Comparison of ENCODE assay signal across 8 mouse cellular contexts in the genomic region with DNA sequence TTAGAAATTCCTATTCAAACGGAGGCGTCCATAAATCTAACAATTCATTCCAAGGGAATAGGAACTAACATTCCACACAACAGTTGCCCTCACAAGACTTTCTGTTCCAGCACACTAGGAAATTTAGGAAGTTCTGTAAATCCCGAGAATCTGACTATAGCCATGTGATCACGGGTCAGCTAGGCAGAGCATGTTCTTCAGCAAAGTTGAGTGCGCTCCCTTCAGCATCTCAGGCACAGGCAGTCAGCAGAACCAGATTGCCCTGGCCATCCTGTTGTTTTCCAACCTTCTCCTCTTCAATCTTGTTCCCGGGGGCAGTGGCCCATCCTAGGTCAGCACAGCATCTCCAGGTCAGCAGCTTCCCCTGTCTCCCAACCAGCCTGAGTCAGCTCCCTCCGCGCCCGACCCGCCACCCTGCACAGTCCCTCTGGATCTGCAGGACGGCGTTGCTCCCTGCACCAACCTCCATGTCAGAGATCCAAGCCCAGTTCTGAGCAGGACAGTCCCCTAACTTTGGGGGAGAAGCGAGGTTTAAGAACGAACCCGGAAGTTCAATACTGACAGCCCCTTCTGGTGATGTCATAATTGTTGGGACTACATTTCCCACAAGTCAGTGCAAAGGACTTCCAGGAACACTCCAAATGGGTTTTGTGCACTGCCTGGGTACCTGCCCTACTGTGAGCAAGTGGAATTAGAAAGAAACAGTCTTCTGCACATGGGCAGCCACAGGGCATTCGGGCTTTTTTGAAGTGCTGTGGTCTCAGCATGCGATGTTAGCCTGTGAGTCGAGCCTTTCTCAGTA. TPM values are rescaled to one million over a fixed set of nuclear protein-coding genes. Genes with fewer than 3 reads are reported as not detected.
DNase-seq lines count a peak whose midpoint lies in the region; ATAC-seq and TF ChIP-seq lines count a peak whose summit lies in the region.

No protein-coding gene starts in this region.

- WGBS in forebrain, embryonic 15.5 days, result 9% methylated on average over 18 of the region's 18 CpGs
- 6% methylated on average over 18 of the region's 18 CpGs for WGBS in liver, postnatal 0 days (ENCODE audit: insufficient replicate concordance)
- WGBS in neural tube, embryonic 13.5 days, result 9% methylated on average over 18 of the region's 18 CpGs

- peak overlapping the region; percentile 67 for H3K9ac ChIP-seq in MEL (ENCODE audit: control insufficient read depth, low read depth, low read length, poor library complexity, severe bottlenecking)
- peak overlapping the region; percentile 68 for H3K9ac ChIP-seq in forebrain, embryonic 15.5 days (replicated peaks)
- H3K9ac ChIP-seq in liver, postnatal 0 days (replicated peaks), result peak overlapping the region; percentile 77
- H3K9ac ChIP-seq in neural tube, embryonic 13.5 days, result peak overlapping the region; percentile 74

- peaks cover 0 to 2% of the 10 kb centered on the region in 2 experiments; a peak in 1 of 4 replicates for H3K36me3 ChIP-seq in MEL (ENCODE audit: control insufficient read depth in 1 of 2, insufficient read depth in 2 of 2, low read length in 2 of 2)
- 0 out of 2 replicates have a peak, but pooled peaks cover 4% of the 10 kb centered on the region for H3K36me3 ChIP-seq in forebrain, embryonic 15.5 days
- H3K36me3 ChIP-seq in liver, postnatal 0 days (replicated peaks; ENCODE audit: insufficient read depth, low read length), result no peaks in the 10 kb centered on the region
- peaks cover 7% of the 10 kb centered on the region for H3K36me3 ChIP-seq in neural tube, embryonic 13.5 days

- no peaks in the 10 kb centered on the region for H3K27me3 ChIP-seq in MEL (ENCODE audit: control insufficient read depth in 1 of 2, insufficient read depth in 2 of 2, low read length in 2 of 2)
- H3K27me3 ChIP-seq in forebrain, embryonic 15.5 days, result no peaks in the 10 kb centered on the region
- H3K27me3 ChIP-seq in liver, postnatal 0 days (ENCODE audit: insufficient read depth, low read length), result no peaks in the 10 kb centered on the region
- no peaks in the 10 kb centered on the region for H3K27me3 ChIP-seq in neural tube, embryonic 13.5 days

- no peaks in the 10 kb centered on the region for H3K9me3 ChIP-seq in MEL (replicated peaks; ENCODE audit: insufficient read depth, low read length)
- H3K9me3 ChIP-seq in forebrain, embryonic 15.5 days, result no peaks in the 10 kb centered on the region
- peaks cover 7% of the 10 kb centered on the region for H3K9me3 ChIP-seq in liver, postnatal 0 days (ENCODE audit: low read length)
- peaks cover 18% of the 10 kb centered on the region for H3K9me3 ChIP-seq in neural tube, embryonic 13.5 days

- TF ChIP-seq RAD21 in MEL (IDR thresholded peaks at IDR 0.05; ENCODE audit: low read depth, low read length), result no peak

- H3K4me2 ChIP-seq in forebrain, embryonic 15.5 days (replicated peaks), result peak overlapping the region; percentile 81
- peak overlapping the region; percentile 81 for H3K4me2 ChIP-seq in liver, postnatal 0 days (ENCODE audit: low read depth, low read length)
- H3K4me2 ChIP-seq in neural tube, embryonic 13.5 days, result peak overlapping the region; percentile 76

- intact Hi-C loops in heart, postnatal 25 days (cut with DNase I), result loop anchor here (5.0 to 10.0 kb wide), 4 partner anchors 39 to 204 kb away; a partner anchor contains a TSS

- TF ChIP-seq CTCF in MEL (IDR thresholded peaks at IDR 0.05 in 2 of 3, conservative IDR thresholded peaks at IDR 0.05 in 1 of 3; ENCODE audit: control insufficient read depth in 1 of 3, insufficient read depth in 1 of 3, low read depth in 2 of 3, low read length in 3 of 3, poor library complexity in 1 of 3, severe bottlenecking in 1 of 3), result no peak
- TF ChIP-seq CTCF in liver, postnatal 0 days (IDR thresholded peaks at IDR 0.05; ENCODE audit: low read depth), result no peak

- no peak overlapping the region for H3K27ac ChIP-seq in MEL (ENCODE audit: control insufficient read depth, low read depth, low read length)
- H3K27ac ChIP-seq in forebrain, embryonic 15.5 days (replicated peaks), result peak overlapping the region; percentile 51
- H3K27ac ChIP-seq in liver, postnatal 0 days (ENCODE audit: low read depth), result peak overlapping the region; percentile 72
- no peak overlapping the region; the same call in 1 of the 2 replicates for H3K27ac ChIP-seq in neural tube, embryonic 13.5 days (replicated peaks)

- no peaks in the 10 kb centered on the region for H3K79me2 ChIP-seq in MEL (ENCODE audit: control insufficient read depth, insufficient read depth, low read length, poor library complexity)

- no peaks in the 10 kb centered on the region; a peak in 1 of 4 replicates for H3K4me1 ChIP-seq in MEL (ENCODE audit: control insufficient read depth in 1 of 2, insufficient read depth in 2 of 2, low read length in 2 of 2)
- H3K4me1 ChIP-seq in forebrain, embryonic 15.5 days, result peaks cover 12% of the 10 kb centered on the region
- peaks cover 8% of the 10 kb centered on the region; the same call in 1 of the 2 replicates for H3K4me1 ChIP-seq in liver, postnatal 0 days (ENCODE audit: insufficient read depth)
- peaks cover 12% of the 10 kb centered on the region for H3K4me1 ChIP-seq in neural tube, embryonic 13.5 days (replicated peaks)

- DNase-seq in MEL (ENCODE audit: low read depth, low spot score), result peak; percentile 92
- DNase-seq in cerebellum, adult 18-20 months, result peak; percentile 76 to 89
- peak; percentile 53 for DNase-seq in heart, postnatal 25 days (ENCODE audit: low spot score)
- peak; percentile 84 for DNase-seq in layer of hippocampus, adult 11-12 months (ENCODE audit: low spot score)
- peak; percentile 65 for DNase-seq in liver, postnatal 0 days
- peak; percentile 57 for DNase-seq in telencephalon, adult 2 months (ENCODE audit: low read depth, low spot score)

- peak overlapping the region; percentile 80 to 93 for H3K4me3 ChIP-seq in MEL (ENCODE audit: control insufficient read depth in 1 of 2, insufficient read depth in 1 of 2, low read depth in 2 of 2, low read length in 2 of 2)
- peak overlapping the region; percentile 80 for H3K4me3 ChIP-seq in forebrain, embryonic 15.5 days
- H3K4me3 ChIP-seq in liver, postnatal 0 days (ENCODE audit: low read depth, low read length), result peak overlapping the region; percentile 73
- peak overlapping the region; percentile 69 for H3K4me3 ChIP-seq in neural tube, embryonic 13.5 days

- ATAC-seq in forebrain, embryonic 15.5 days (replicated peaks), result peak; percentile 99
- ATAC-seq in liver, postnatal 0 days, result peak; percentile 96
- peak; percentile 99 for ATAC-seq in neural tube, embryonic 13.5 days (ENCODE audit: low read depth)

- TF ChIP-seq EP300 in MEL (IDR thresholded peaks at IDR 0.05; ENCODE audit: low read depth in 1 of 2, low read length in 2 of 2), result no peak
- TF ChIP-seq EP300 in liver, postnatal 0 days (IDR thresholded peaks at IDR 0.05; ENCODE audit: low read depth), result no peak

- TF ChIP-seq POLR2A in MEL (IDR thresholded peaks at IDR 0.05; ENCODE audit: control insufficient read depth in 1 of 2, insufficient read depth in 1 of 2, low read depth in 1 of 2, low read length in 2 of 2, poor library complexity in 1 of 2), result peak in 1 of 2 experiments; percentile 70; a peak in 2 of 4 replicates

TF ChIP-seq in MEL, 35 proteins besides CTCF, POLR2A, EP300 and RAD21:
- TF ChIP-seq ZNF384 (IDR thresholded peaks at IDR 0.05; ENCODE audit: low read depth, low read length) (no peak), SIN3A (IDR thresholded peaks at IDR 0.05; ENCODE audit: low read length) (peak; percentile 96), NELFE (IDR thresholded peaks at IDR 0.05; ENCODE audit: low read depth, low read length) (peak; percentile 57; the same call in 1 of the 2 replicates), GATA1 (IDR thresholded peaks at IDR 0.05; ENCODE audit: low read depth, low read length) (no peak), TCF12 (IDR thresholded peaks at IDR 0.05; ENCODE audit: low read depth, low read length) (peak; percentile 39; the same call in 1 of the 2 replicates), MAX (IDR thresholded peaks at IDR 0.05; ENCODE audit: low read length) (peak; percentile 13; the same call in 1 of the 2 replicates), ELF1 (IDR thresholded peaks at IDR 0.05; ENCODE audit: low read depth, low read length) (peak; percentile 97), MAZ (IDR thresholded peaks at IDR 0.05; ENCODE audit: low read depth, low read length) (no peak), CHD1 (IDR thresholded peaks at IDR 0.05; ENCODE audit: low read depth, low read length) (no peak), TBP (IDR thresholded peaks at IDR 0.05; ENCODE audit: low read depth, low read length) (peak; percentile 82), MXI1 (IDR thresholded peaks at IDR 0.05; ENCODE audit: low read depth, low read length) (peak; percentile 72), KAT2A (conservative IDR thresholded peaks at IDR 0.05; ENCODE audit: low read depth, low read length) (peak; percentile 79), ETS1 (IDR thresholded peaks at IDR 0.05; ENCODE audit: low read depth, low read length) (peak; percentile 32; the same call in 1 of the 2 replicates), ZKSCAN1 (IDR thresholded peaks at IDR 0.05; ENCODE audit: low read depth, low read length) (peak; percentile 99), HCFC1 (IDR thresholded peaks at IDR 0.05; ENCODE audit: low read depth, low read length) (peak; percentile 96), MYC (IDR thresholded peaks at IDR 0.05; ENCODE audit: low read depth, low read length) (peak; percentile 33; the same call in 1 of the 2 replicates)

RNA-seq across cellular contexts. Expression of a gene that starts 9.5 kb away (rescaled TPM):
- total RNA-seq in MEL (2012; rRNA removed), result 1.4 and 1.6 TPM in 2 replicates
- 1 to 10 TPM in 1 of 2 experiments, not detected in 1; 1.3 TPM for polyA plus RNA-seq in MEL (2012; ENCODE audit: insufficient read depth in 1 of 2, insufficient read length in 2 of 2, low read depth in 1 of 2, low replicate concordance in 2 of 2, missing spikeins in 1 of 2)
- 5.3 and 5.8 TPM in 2 replicates for polyA plus RNA-seq in forebrain, embryonic 15.5 days (2015; fragmentation: Nextera tagmentation; extraction: Ambion mirVana)
- total RNA-seq in heart, postnatal 25 days (2021), result 1 to 10 TPM; 1.3 to 3.0 TPM
- polyA plus RNA-seq in liver, postnatal 0 days (2015; fragmentation: Nextera tagmentation; extraction: Ambion mirVana), result 0.30 and 0.40 TPM in 2 replicates
- polyA plus RNA-seq in neural tube, embryonic 13.5 days (2015; fragmentation: Nextera tagmentation; extraction: Ambion mirVana), result 5.1 and 5.9 TPM in 2 replicates

RNA-seq across cellular contexts. Expression of a gene that starts 37.5 kb away (rescaled TPM):
- 1.1 and 1.7 TPM in 2 replicates for total RNA-seq in MEL (2012; rRNA removed)
- polyA plus RNA-seq in MEL (2012; ENCODE audit: insufficient read depth in 1 of 2, insufficient read length in 2 of 2, low read depth in 1 of 2, low replicate concordance in 2 of 2, missing spikeins in 1 of 2), result 1 to 10 TPM in 1 of 2 experiments, not detected in 1; 1.4 TPM
- 0.86 and 1.1 TPM in 2 replicates for polyA plus RNA-seq in forebrain, embryonic 15.5 days (2015; fragmentation: Nextera tagmentation; extraction: Ambion mirVana)
- 1 to 10 TPM; 3.6 to 3.7 TPM for total RNA-seq in heart, postnatal 25 days (2021)
- polyA plus RNA-seq in liver, postnatal 0 days (2015; fragmentation: Nextera tagmentation; extraction: Ambion mirVana), result 0.19 and 0.39 TPM in 2 replicates
- 0.88 and 1.2 TPM in 2 replicates for polyA plus RNA-seq in neural tube, embryonic 13.5 days (2015; fragmentation: Nextera tagmentation; extraction: Ambion mirVana)

Comparison
In these comparisons a context has a peak if more than half of its experiments do, and no peak if none do; other contexts are left out.
1. H3K27ac ChIP-seq: peak in forebrain, embryonic 15.5 days (single experiment) and liver, postnatal 0 days (single experiment); none in MEL (single experiment) and neural tube, embryonic 13.5 days (single experiment).
2. Peak in every context shown above with its lines, with median percentiles within 50 percentile points of each other: DNase-seq, H3K4me3 ChIP-seq, H3K9ac ChIP-seq, ATAC-seq and H3K4me2 ChIP-seq.